Mouse (Mus musculus) cerebellum, postnatal 4 days (tissue): Measurements from ENCODE around the gene Mrnip.
"Not testable (repeated sequence)": the region's sequence is repeated elsewhere in the genome, so short reads cannot be mapped to it uniquely, and the experiment has no call there.

ENCODE experiments used
- DNase-seq, 2 experiments: peaks; one replicate each; pipeline ENCODE4 v3.0.0; 2022; ENCODE audit warnings: low spot score in 2 of 2, mixed read lengths in 1 of 2

Gene Mrnip

GRCm38 (mm10) chr11:50174111-50174729 lies at the start of gene Mrnip:
TSS of gene Mrnip (plus strand) at chr11:50174444.
- not testable (repeated sequence) for DNase-seq

- no peak for DNase-seq
These were observed 46.5 kb upstream of the Mrnip start for GRCm38 (mm10) chr11:50127781-50128180.

GRCm38 (mm10) chr11:50130811-50131766 lies 43.2 kb upstream of the Mrnip start, which contains the start of gene Tbc1d9b:
TSS of gene Tbc1d9b (plus strand) at chr11:50131396.
- DNase-seq, result peak; percentile 89 to 96

GRCm38 (mm10) chr11:50131801-50132201 lies 42.4 kb upstream of the Mrnip start:
- DNase-seq, result no peak

- no peak for DNase-seq
These were observed 42.0 kb upstream of the Mrnip start for GRCm38 (mm10) chr11:50132265-50132664.

GRCm38 (mm10) chr11:50134136-50134859 lies 39.9 kb upstream of the Mrnip start:
- DNase-seq, result no peak

- no peak for DNase-seq
These were observed 35.9 kb upstream of the Mrnip start for GRCm38 (mm10) chr11:50138206-50138822.

GRCm38 (mm10) chr11:50139571-50139970 lies 34.7 kb upstream of the Mrnip start:
- DNase-seq, result no peak

- no peak for DNase-seq
These were observed 28.7 kb upstream of the Mrnip start for GRCm38 (mm10) chr11:50145529-50145928.

- no peak for DNase-seq
These were observed 28.1 kb upstream of the Mrnip start for GRCm38 (mm10) chr11:50146121-50146520.

GRCm38 (mm10) chr11:50147267-50147957 lies 26.8 kb upstream of the Mrnip start:
- DNase-seq, result no peak

GRCm38 (mm10) chr11:50147958-50148476 lies 26.2 kb upstream of the Mrnip start:
- no peak for DNase-seq

GRCm38 (mm10) chr11:50149200-50149599 lies 25.0 kb upstream of the Mrnip start:
- DNase-seq, result no peak

- DNase-seq, result no peak
These were observed 24.6 kb upstream of the Mrnip start for GRCm38 (mm10) chr11:50149603-50150150.

- DNase-seq, result no peak
These were observed 22.9 kb upstream of the Mrnip start for GRCm38 (mm10) chr11:50151374-50151773.

GRCm38 (mm10) chr11:50154166-50154565 lies 20.1 kb upstream of the Mrnip start:
- DNase-seq, result no peak

- no peak for DNase-seq
These were observed 19.3 kb upstream of the Mrnip start for GRCm38 (mm10) chr11:50154777-50155520.

GRCm38 (mm10) chr11:50155785-50156184 lies 18.5 kb upstream of the Mrnip start:
- no peak for DNase-seq

GRCm38 (mm10) chr11:50156725-50157258 lies 17.5 kb upstream of the Mrnip start:
- DNase-seq, result no peak

- no peak for DNase-seq
These were observed 15.9 kb upstream of the Mrnip start for GRCm38 (mm10) chr11:50158346-50158745.
